ENCODE assay signal across 8 mouse cellular contexts in the genomic region with DNA sequence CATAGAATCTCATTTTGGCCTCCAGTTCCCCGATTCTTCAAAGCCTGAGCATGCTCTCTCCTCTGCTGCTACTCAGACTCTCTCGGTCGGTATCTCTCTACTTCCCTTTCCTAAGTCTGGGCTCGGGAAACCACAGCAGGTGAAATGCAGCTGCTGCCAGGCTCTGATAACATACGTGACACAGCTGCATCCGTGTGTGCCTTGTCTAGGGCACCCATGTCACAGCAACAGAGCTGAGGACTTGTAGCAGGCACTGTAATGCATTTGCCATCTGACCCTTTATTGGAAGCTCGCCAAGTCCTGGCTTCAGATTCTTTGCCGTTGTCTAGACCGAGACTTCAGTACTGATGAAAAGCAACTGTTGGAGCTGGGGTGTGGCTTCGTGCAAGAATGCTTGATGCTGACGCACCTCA. TPM values are rescaled to one million over a fixed set of nuclear protein-coding genes. Genes with fewer than 3 reads are reported as not detected.
DNase-seq lines count a peak whose midpoint lies in the region; ATAC-seq lines count a peak whose summit lies in the region.

No protein-coding gene starts in this region.

- WGBS in embryonic facial prominence, embryonic 11.5 days: 64% methylated on average over 11 of the region's 11 CpGs
- WGBS in liver, embryonic 12.5 days (ENCODE audit: insufficient replicate concordance): 11% methylated on average over 11 of the region's 11 CpGs

- H3K9me3 ChIP-seq in embryonic facial prominence, embryonic 11.5 days (replicated peaks; ENCODE audit: control insufficient read depth, low read length): no peaks in the 10 kb centered on the region
- no peaks in the 10 kb centered on the region for H3K9me3 ChIP-seq in liver, embryonic 12.5 days (replicated peaks)

- H3K4me2 ChIP-seq in embryonic facial prominence, embryonic 11.5 days (ENCODE audit: low read depth, low read length): no peak overlapping the region
- no peak overlapping the region for H3K4me2 ChIP-seq in liver, embryonic 12.5 days

- DNase-seq in cerebellum, adult 9-10 months: peak; percentile 21
- DNase-seq in cerebellum, adult 8-10 months: no peak
- DNase-seq in B cell, adult 2 months: peak; percentile 10 to 11
- peak; percentile 72 for DNase-seq in embryonic facial prominence, embryonic 11.5 days (ENCODE audit: low spot score)

- no peak overlapping the region for H3K27ac ChIP-seq in embryonic facial prominence, embryonic 11.5 days (replicated peaks; ENCODE audit: low read depth, low read length)
- no peak overlapping the region for H3K27ac ChIP-seq in liver, embryonic 12.5 days

- ATAC-seq in embryonic facial prominence, embryonic 11.5 days (replicated peaks; ENCODE audit: insufficient number of reproducible peaks, low FRiP score, low TSS enrichment, low read depth): peak; percentile 75; the same call in 1 of the 2 replicates
- peak; percentile 99 to 100 for ATAC-seq in hematopoietic stem cell, adult 5-6 weeks (replicated peaks in 1 of 2; ENCODE audit: insufficient read depth in 1 of 2, low FRiP score in 2 of 2, low TSS enrichment in 1 of 2, low read depth in 1 of 2, poor library complexity in 2 of 2, severe bottlenecking in 2 of 2)
- ATAC-seq in liver, embryonic 12.5 days: peak; percentile 83
- peak; percentile 62 for ATAC-seq in neutrophil, adult 5-6 weeks (ENCODE audit: extremely low read depth, insufficient number of reproducible peaks, low FRiP score, poor library complexity, severe bottlenecking)
- ATAC-seq in activated CD4-positive, CD25-positive, alpha-beta regulatory T cell, adult 4 months: no peak

- no peaks in the 10 kb centered on the region for H3K27me3 ChIP-seq in embryonic facial prominence, embryonic 11.5 days (ENCODE audit: control insufficient read depth, insufficient read depth, low read length)
- H3K27me3 ChIP-seq in liver, embryonic 12.5 days (replicated peaks): no peaks in the 10 kb centered on the region

- H3K36me3 ChIP-seq in embryonic facial prominence, embryonic 11.5 days (replicated peaks; ENCODE audit: control insufficient read depth, insufficient read depth, low read depth, low read length): no peaks in the 10 kb centered on the region
- peaks cover 16% of the 10 kb centered on the region for H3K36me3 ChIP-seq in liver, embryonic 12.5 days

- H3K4me1 ChIP-seq in embryonic facial prominence, embryonic 11.5 days (ENCODE audit: control insufficient read depth, insufficient read depth, low read length): no peaks in the 10 kb centered on the region
- peaks cover 29% of the 10 kb centered on the region for H3K4me1 ChIP-seq in liver, embryonic 12.5 days

- H3K9ac ChIP-seq in embryonic facial prominence, embryonic 11.5 days (replicated peaks; ENCODE audit: low read length): no peak overlapping the region
- H3K9ac ChIP-seq in liver, embryonic 12.5 days: no peak overlapping the region

- no peak overlapping the region for H3K4me3 ChIP-seq in embryonic facial prominence, embryonic 11.5 days (ENCODE audit: low read depth, low read length)
- no peak overlapping the region for H3K4me3 ChIP-seq in liver, embryonic 12.5 days

RNA-seq across cellular contexts. Expression of gene Ppa2, which starts 29.5 kb away (rescaled TPM):
- 92.6 and 93.0 TPM in 2 replicates for polyA plus RNA-seq in embryonic facial prominence, embryonic 11.5 days (2014; fragmentation: Nextera tagmentation; extraction: Ambion mirVana)
- total RNA-seq in hematopoietic stem cell, adult 5-6 weeks (2017): 47.6 and 154 TPM in 2 replicates
- 68.4 and 71.8 TPM in 2 replicates for polyA plus RNA-seq in liver, embryonic 12.5 days (2016; fragmentation: Nextera tagmentation; extraction: Ambion mirVana)
- 28.4 and 30.0 TPM in 2 replicates for total RNA-seq in neutrophil, adult 5-6 weeks (2017)
- polyA plus RNA-seq in activated CD4-positive, CD25-positive, alpha-beta regulatory T cell, adult 4 months (2017; shearing (Covaris generic)): 10 to 100 TPM; 22.9 to 24.4 TPM
